Mouse (Mus musculus): ENCODE results near the gene Zbtb8b.

GRCm38 (mm10) chr4:129450851-129451250, 10.2 kb upstream of the Zbtb8b start:
- TF ChIP-seq GATA1 (IDR thresholded peaks at IDR 0.05; ENCODE audit: low read length), result no peak
- no peak for TF ChIP-seq TAL1 (IDR thresholded peaks at IDR 0.05; ENCODE audit: low read length)
